Mouse (Mus musculus) E14TG2a.4 (cell line): Measurements from ENCODE around the gene Ppp1r15b.

Source experiments
- CTCF ChIP-seq: conservative IDR thresholded peaks from 2 replicates; pipeline ENCODE4 v1.5.1; 2014; ENCODE audit warnings: low read length
- NANOG ChIP-seq: IDR thresholded peaks from 2 replicates; pipeline ENCODE4 v1.6.1; 2014; ENCODE audit warnings: borderline replicate concordance, low read length, mixed read lengths
- POU5F1 ChIP-seq: IDR thresholded peaks from 2 replicates; pipeline ENCODE4 v1.6.1; 2014; ENCODE audit warnings: low read length, borderline replicate concordance

- no peak for TF ChIP-seq CTCF
- no peak for TF ChIP-seq NANOG
- no peak for TF ChIP-seq POU5F1
Observed at GRCm38 (mm10) chr1:133118127-133118526, 12.8 kb upstream of the Ppp1r15b start.
